Mouse (Mus musculus): ENCODE measurements at regions not wholly inside any gene's neighbourhood (a gene's known extent, or its start where the extent isn't known, plus 50 kb on each side); places are given as distances from the start of the nearest gene placed in this dataset.

DNA sequence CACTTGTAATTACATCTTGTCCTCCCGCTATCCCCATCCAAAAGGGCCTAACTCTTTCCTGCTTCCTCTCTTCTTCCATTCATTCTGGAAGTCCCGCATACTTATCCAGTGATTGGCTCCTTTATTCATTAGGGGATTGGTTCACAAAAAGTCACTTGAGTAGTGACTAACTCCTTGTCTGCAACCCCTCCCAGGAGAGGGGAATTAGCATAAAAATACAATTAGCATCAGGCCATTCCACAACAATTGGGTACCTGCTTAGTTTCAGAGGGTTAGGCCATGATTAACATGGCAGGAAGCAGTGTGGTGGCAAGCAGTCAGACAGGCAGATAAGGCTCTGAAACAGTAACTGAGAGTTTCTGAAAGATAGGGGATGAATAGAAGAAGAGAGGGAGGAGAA is 115.6 kb downstream of the Ahr start:
- TF ChIP-seq POLR2A (IDR thresholded peaks at IDR 0.05; ENCODE audit: control insufficient read depth, low read depth, low read length) (no peak), CTCF (IDR thresholded peaks at IDR 0.05; ENCODE audit: control insufficient read depth, insufficient read depth, insufficient replicate concordance, low read depth, low read length) (no peak)

All from testis, adult 2 months (tissue).